Mouse (Mus musculus) spleen, adult 2 months (tissue): ENCODE results near the gene Runx2. TPM values are rescaled to one million over a fixed set of nuclear protein-coding genes. Genes with fewer than 3 reads are reported as not detected.

Experiments
- DNase-seq, 2 experiments: peaks; one replicate each; pipeline versions ENCODE4 v3.0.0 to v3.0.0-alpha.2; 2012 to 2021; ENCODE audit warnings: low spot score in 2 of 2, low read depth in 1 of 2
- H3K27ac ChIP-seq: fragments of 200-500 bp; 2 replicates; pipeline ENCODE4 v1.5.1; 2012; ENCODE audit warnings: low read length, inconsistent platforms; ENCODE audit not compliant: insufficient read depth
- H3K27me3 ChIP-seq: fragments of 200-500 bp; 2 replicates; pipeline ENCODE4 v1.6.1; 2012; ENCODE audit warnings: mild to moderate bottlenecking, moderate library complexity, low read length, inconsistent platforms; ENCODE audit not compliant: control insufficient read depth, insufficient read depth
- H3K36me3 ChIP-seq: fragments of 200-500 bp; 2 replicates; pipeline ENCODE4 v1.6.1; 2012; ENCODE audit warnings: mild to moderate bottlenecking, low read length, inconsistent platforms; ENCODE audit not compliant: control insufficient read depth, insufficient read depth
- H3K4me1 ChIP-seq: fragments of 200-500 bp; 2 replicates; pipeline ENCODE4 v1.6.1; 2011; ENCODE audit warnings: inconsistent platforms; ENCODE audit not compliant: control insufficient read depth, insufficient read depth, insufficient read length
- H3K4me3 ChIP-seq: fragments of 200-500 bp; 2 replicates; pipeline ENCODE4 v1.5.1; 2011; ENCODE audit warnings: mild to moderate bottlenecking, inconsistent platforms; ENCODE audit not compliant: insufficient read depth, insufficient read length; ENCODE audit errors: extremely low read depth
- CTCF ChIP-seq: fragments of 200-500 bp; IDR thresholded peaks from 2 replicates; pipeline ENCODE4 v1.5.1; 2011; ENCODE audit warnings: mild to moderate bottlenecking, inconsistent platforms; ENCODE audit not compliant: insufficient read depth, insufficient read length, insufficient replicate concordance; ENCODE audit errors: extremely low read depth
- POLR2A ChIP-seq: fragments of 200-500 bp; IDR thresholded peaks from 2 replicates; pipeline ENCODE4 v1.6.1; 2011; ENCODE audit warnings: low read depth, low read length, inconsistent platforms
- WGBS: fragments of 180-500 bp; shearing (Covaris S2); methylation state at CpG from one replicate; pipeline ENCODE4 v1.1.7; 2018; 5-methylcytosine and 5-hydroxymethylcytosine counted together
- polyA plus RNA-seq: library from polyadenylated mRNA; depleted of rRNA; stranded (reverse); fragments of >200 nt; gene quantifications from 2 replicates; pipeline ENCODE4 v1.2.3, GENCODE M21; 2012

Runx2 gene
- polyA plus RNA-seq, 1 experiment, result 11.1 TPM

- TF ChIP-seq POLR2A (no peak), CTCF (no peak)
- DNase-seq, result no peak
- no peak overlapping the region for H3K4me3 ChIP-seq
- 93% methylated on average over 4 of the region's 4 CpGs for WGBS
- H3K36me3 ChIP-seq, result no peaks in the 10 kb centered on the region
- H3K27me3 ChIP-seq, result no peaks in the 10 kb centered on the region
- H3K27ac ChIP-seq, result no peak overlapping the region
- no peaks in the 10 kb centered on the region for H3K4me1 ChIP-seq
These were observed 113.1 kb downstream of the Runx2 start for GRCm38 (mm10) chr17:44701531-44701930.

GRCm38 (mm10) chr17:44700326-44700725 lies 114.3 kb downstream of the Runx2 start:
- Histone ChIP-seq H3K27me3 (no peaks in the 10 kb centered on the region), H3K4me3 (no peak overlapping the region), H3K27ac (no peak overlapping the region), H3K36me3 (no peaks in the 10 kb centered on the region), H3K4me1 (no peaks in the 10 kb centered on the region)
- TF ChIP-seq POLR2A (no peak), CTCF (no peak)
- WGBS, result 40% methylated on average over 1 of the region's 1 CpGs
- DNase-seq, result no peak

DNA sequence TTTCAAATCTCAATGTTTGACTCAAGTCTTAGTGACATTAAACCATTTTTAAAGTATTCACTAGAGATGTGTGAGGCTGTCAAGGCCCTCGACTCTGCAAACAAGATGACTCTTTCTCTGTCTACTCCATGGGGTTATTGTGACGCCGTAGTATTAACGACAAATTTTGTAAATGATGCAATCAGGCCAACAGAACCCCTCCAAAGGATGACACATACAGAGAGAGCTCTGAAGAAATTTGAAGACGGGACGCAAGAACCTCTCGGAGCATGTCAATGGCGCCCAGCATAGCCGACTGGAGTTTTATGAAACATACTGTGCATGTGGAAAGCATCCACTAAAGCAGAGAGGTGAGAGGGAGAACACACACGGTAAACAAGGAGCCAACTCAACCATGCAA lies 117.5 kb downstream of the Runx2 start:
- Histone ChIP-seq H3K27ac (no peak overlapping the region), H3K36me3 (no peaks in the 10 kb centered on the region), H3K27me3 (no peaks in the 10 kb centered on the region), H3K4me3 (no peak overlapping the region), H3K4me1 (no peaks in the 10 kb centered on the region)
- DNase-seq, result no peak
- WGBS, result 77% methylated on average over 10 of the region's 10 CpGs
- TF ChIP-seq POLR2A (no peak), CTCF (no peak)

- WGBS, result 56% methylated on average over 7 of the region's 7 CpGs
- no peak for TF ChIP-seq CTCF
- no peak for TF ChIP-seq POLR2A
- Histone ChIP-seq H3K36me3 (no peaks in the 10 kb centered on the region), H3K4me3 (no peak overlapping the region), H3K4me1 (peaks cover 7% of the 10 kb centered on the region; the same call in 1 of the 2 replicates), H3K27ac (no peak overlapping the region), H3K27me3 (no peaks in the 10 kb centered on the region)
- no peak for DNase-seq
These were observed 121.0 kb downstream of the Runx2 start for GRCm38 (mm10) chr17:44693552-44693951.

GRCm38 (mm10) chr17:44691517-44691916 lies 123.1 kb downstream of the Runx2 start:
- Histone ChIP-seq H3K4me3 (no peak overlapping the region), H3K27me3 (no peaks in the 10 kb centered on the region), H3K4me1 (peaks cover 7% of the 10 kb centered on the region; the same call in 1 of the 2 replicates), H3K27ac (no peak overlapping the region), H3K36me3 (no peaks in the 10 kb centered on the region)
- 19% methylated on average over 2 of the region's 2 CpGs for WGBS
- TF ChIP-seq POLR2A, result no peak
- TF ChIP-seq CTCF, result no peak
- DNase-seq, result no peak

DNA sequence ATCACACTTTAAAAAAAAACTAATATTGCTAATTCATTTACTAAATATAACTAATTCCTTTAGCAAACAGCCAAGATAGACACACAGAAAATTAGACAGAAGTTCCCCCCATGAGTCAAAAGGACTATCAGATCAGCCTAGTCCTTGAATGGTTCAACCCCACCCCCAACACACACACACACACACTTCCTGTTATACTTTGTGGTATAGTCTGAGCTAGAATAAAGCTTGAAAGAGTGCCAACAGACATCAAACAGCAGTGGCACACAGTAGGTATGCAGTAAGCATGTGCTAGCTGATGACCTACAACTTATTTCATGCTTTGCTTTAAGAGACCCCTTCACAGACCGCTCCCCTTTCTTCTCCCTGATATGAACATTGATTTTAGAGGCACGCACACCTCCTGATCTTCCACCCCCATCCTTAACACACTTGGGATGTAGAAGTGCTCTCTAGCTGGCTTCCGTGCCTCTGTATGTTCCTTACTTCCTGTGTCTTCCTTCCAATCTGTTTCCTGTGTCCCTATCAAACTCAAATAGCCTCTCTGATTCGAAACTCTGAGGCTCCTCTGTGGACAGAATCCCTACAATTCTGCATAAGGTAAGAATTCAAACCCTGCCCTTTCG lies 124.1 kb downstream of the Runx2 start:
- 62% methylated on average over 5 of the region's 5 CpGs for WGBS

DNA sequence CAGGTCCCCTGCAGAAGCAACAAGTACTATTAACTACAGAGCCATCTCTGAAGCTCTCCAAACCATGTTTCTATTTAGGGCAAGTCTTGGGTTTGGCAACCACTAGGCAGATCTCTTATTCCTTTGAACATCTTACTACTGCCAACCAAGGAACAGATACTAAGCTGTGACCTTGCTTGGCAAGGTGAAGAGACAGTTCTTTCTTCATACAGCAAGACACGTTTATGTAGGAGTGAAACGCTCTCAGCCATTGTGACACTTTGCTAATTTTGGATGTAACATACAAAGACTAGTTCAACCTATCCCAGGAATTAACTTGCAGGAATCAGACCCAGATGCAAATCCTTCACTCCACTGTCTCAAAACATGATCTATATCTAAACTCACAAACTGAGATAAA lies 126.3 kb downstream of the Runx2 start:
- Histone ChIP-seq H3K27me3 (no peaks in the 10 kb centered on the region), H3K4me1 (peaks cover 7% of the 10 kb centered on the region; the same call in 1 of the 2 replicates), H3K27ac (no peak overlapping the region), H3K4me3 (no peak overlapping the region), H3K36me3 (no peaks in the 10 kb centered on the region)
- WGBS, result 73% methylated on average over 2 of the region's 2 CpGs
- DNase-seq, result no peak
- TF ChIP-seq POLR2A (no peak), CTCF (no peak)

More for the DNA sequence above, 124.1 kb downstream of the Runx2 start:
- TF ChIP-seq POLR2A (no peak), CTCF (no peak)
- no peaks in the 10 kb centered on the region for H3K36me3 ChIP-seq
- no peak overlapping the region for H3K27ac ChIP-seq
- H3K4me1 ChIP-seq, result peaks cover 7% of the 10 kb centered on the region; the same call in 1 of the 2 replicates
- DNase-seq, result no peak
- H3K27me3 ChIP-seq, result no peaks in the 10 kb centered on the region
- H3K4me3 ChIP-seq, result no peak overlapping the region
